Mouse (Mus musculus) liver, postnatal 0 days (tissue): ENCODE measurements around the gene Fcgr2b. TPM values are rescaled to one million over a fixed set of nuclear protein-coding genes. Genes with fewer than 3 reads are reported as not detected.
"Not testable (repeated sequence)": the region's sequence is repeated elsewhere in the genome, so short reads cannot be mapped to it uniquely, and the experiment has no call there.

Experiments used
- ATAC-seq: fragments of 200-750 bp; cut with Nextera tagmentation; 2 replicates; pipeline ENCODE4 v1.8.0; 2017; ENCODE audit warnings: mild to moderate bottlenecking, moderate library complexity
- DNase-seq: peaks from one replicate; pipeline ENCODE4 v3.0.0-alpha.2; 2016
- H3K27ac ChIP-seq: fragments of 300-500 bp; sonication (generic); 2 replicates; pipeline ENCODE4 v1.5.1; 2014; ENCODE audit warnings: antibody characterized with exemption, moderate library complexity, mild to moderate bottlenecking, low read depth
- H3K27me3 ChIP-seq: fragments of 300-500 bp; sonication (generic); 2 replicates; pipeline ENCODE4 v1.6.1; 2014; ENCODE audit warnings: low read length, control low read depth, mixed read lengths; ENCODE audit not compliant: insufficient read depth
- H3K36me3 ChIP-seq: fragments of 300-500 bp; sonication (generic); replicated peaks from 2 replicates; pipeline ENCODE4 v1.6.1; 2014; ENCODE audit warnings: mild to moderate bottlenecking, control low read depth, low read length, moderate library complexity, mixed read lengths; ENCODE audit not compliant: insufficient read depth
- H3K4me1 ChIP-seq: fragments of 300-500 bp; sonication (generic); 2 replicates; pipeline ENCODE4 v1.6.1; 2014; ENCODE audit warnings: antibody characterized with exemption, mild to moderate bottlenecking, control low read depth; ENCODE audit not compliant: insufficient read depth
- H3K4me2 ChIP-seq: fragments of 300-500 bp; sonication (generic); 2 replicates; pipeline ENCODE4 v1.6.1; 2014; ENCODE audit warnings: low read depth, mild to moderate bottlenecking, low read length, moderate library complexity, mixed read lengths
- H3K4me3 ChIP-seq: fragments of 300-500 bp; sonication (generic); 2 replicates; pipeline ENCODE4 v1.5.1; 2014; ENCODE audit warnings: low read depth, low read length
- H3K9ac ChIP-seq: fragments of 300-500 bp; sonication (generic); replicated peaks from 2 replicates; pipeline ENCODE4 v1.6.1; 2014; ENCODE audit warnings: mild to moderate bottlenecking, moderate library complexity
- H3K9me3 ChIP-seq: fragments of 300-500 bp; sonication (generic); 2 replicates; pipeline ENCODE4 v1.6.1; 2016; ENCODE audit warnings: mild to moderate bottlenecking, control low read depth, low read length, mixed read lengths
- CTCF ChIP-seq: sonication (generic); IDR thresholded peaks from 2 replicates; pipeline ENCODE4 v1.5.1; 2016; ENCODE audit warnings: antibody characterized with exemption, low read depth
- EP300 ChIP-seq: IDR thresholded peaks from 2 replicates; pipeline ENCODE4 v1.6.1; 2016; ENCODE audit warnings: antibody characterized with exemption, low read depth, mild to moderate bottlenecking
- WGBS: fragments of 180-500 bp; shearing (Covaris S2); extraction: QIAGEN DNeasy Blood & Tissue Kit; methylation state at CpG from one replicate; pipeline ENCODE4 v1.1.7; 2014; ENCODE audit not compliant: insufficient replicate concordance; 5-methylcytosine and 5-hydroxymethylcytosine counted together
- polyA plus RNA-seq: library from polyadenylated mRNA; unstranded; fragments of >200 nt; fragmentation: Nextera tagmentation; extraction: Ambion mirVana; gene quantifications from 2 replicates; pipeline ENCODE4 v1.2.1, GENCODE M21; 2015

The Fcgr2b gene
- polyA plus RNA-seq, 1 experiment from 2014 or later, result 18.7 TPM

GRCm38 (mm10) chr1:170959791-170960190 is 16.6 kb downstream of the Fcgr2b start:
- no peak for DNase-seq
- WGBS, result 46% methylated on average over 2 of the region's 2 CpGs

GRCm38 (mm10) chr1:170958225-170958624 is 18.1 kb downstream of the Fcgr2b start:
- peaks cover 10% of the 10 kb centered on the region for H3K4me1 ChIP-seq
- no peak overlapping the region for H3K27ac ChIP-seq
- no peaks in the 10 kb centered on the region for H3K36me3 ChIP-seq
- no peaks in the 10 kb centered on the region for H3K27me3 ChIP-seq
- no peak overlapping the region for H3K4me2 ChIP-seq
- H3K9ac ChIP-seq, result no peak overlapping the region
- ATAC-seq, result no peak
- DNase-seq, result no peak
- H3K4me3 ChIP-seq, result no peak overlapping the region
- no peaks in the 10 kb centered on the region for H3K9me3 ChIP-seq
- WGBS, result 34% methylated on average over 3 of the region's 3 CpGs
- TF ChIP-seq EP300 (no peak), CTCF (no peak)

More at GRCm38 (mm10) chr1:170959791-170960190, 16.6 kb downstream of the Fcgr2b start:
- H3K36me3 ChIP-seq, result no peaks in the 10 kb centered on the region
- no peaks in the 10 kb centered on the region for H3K27me3 ChIP-seq
- H3K4me1 ChIP-seq, result peaks cover 10% of the 10 kb centered on the region
- H3K9me3 ChIP-seq, result no peaks in the 10 kb centered on the region
- H3K4me2 ChIP-seq, result no peak overlapping the region
- H3K4me3 ChIP-seq, result no peak overlapping the region
- ATAC-seq, result peak; percentile 8; the same call in 1 of the 2 replicates
- no peak overlapping the region for H3K9ac ChIP-seq
- TF ChIP-seq CTCF (no peak), EP300 (0 out of 2 replicates have a peak, but pooled peaks have one; percentile 12)
- H3K27ac ChIP-seq, result no peak overlapping the region

GRCm38 (mm10) chr1:170953192-170953591 is 23.2 kb downstream of the Fcgr2b start:
- Histone ChIP-seq H3K4me2 (no peak overlapping the region), H3K36me3 (no peaks in the 10 kb centered on the region)
- WGBS, result 48% methylated on average over 2 of the region's 2 CpGs

GRCm38 (mm10) chr1:170950772-170951171 is 25.6 kb downstream of the Fcgr2b start:
- ATAC-seq, result no peak
- Histone ChIP-seq H3K4me2 (no peak overlapping the region), H3K4me3 (no peak overlapping the region), H3K9me3 (no peaks in the 10 kb centered on the region), H3K4me1 (peaks cover 2% of the 10 kb centered on the region; the same call in 1 of the 2 replicates), H3K27me3 (no peaks in the 10 kb centered on the region), H3K36me3 (no peaks in the 10 kb centered on the region), H3K27ac (no peak overlapping the region; the same call in 1 of the 2 replicates), H3K9ac (no peak overlapping the region)
- no peak for TF ChIP-seq EP300
- TF ChIP-seq CTCF, result no peak
- 23% methylated on average over 3 of the region's 3 CpGs for WGBS
- no peak for DNase-seq

More at GRCm38 (mm10) chr1:170953192-170953591, 23.2 kb downstream of the Fcgr2b start:
- Histone ChIP-seq H3K4me3 (no peak overlapping the region), H3K9me3 (no peaks in the 10 kb centered on the region), H3K27me3 (no peaks in the 10 kb centered on the region), H3K27ac (no peak overlapping the region), H3K9ac (no peak overlapping the region), H3K4me1 (peaks cover 2% of the 10 kb centered on the region; the same call in 1 of the 2 replicates)
- ATAC-seq (peak; percentile 25; the same call in 1 of the 2 replicates), DNase-seq (no peak)
- no peak for TF ChIP-seq EP300
- TF ChIP-seq CTCF, result no peak

GRCm38 (mm10) chr1:170944908-170945307 is 31.4 kb downstream of the Fcgr2b start:
- H3K27me3 ChIP-seq, H3K4me2 ChIP-seq, H3K4me3 ChIP-seq, H3K27ac ChIP-seq, H3K9me3 ChIP-seq, DNase-seq, ATAC-seq, H3K36me3 ChIP-seq, H3K9ac ChIP-seq, H3K4me1 ChIP-seq: not testable (repeated sequence)
- 77% methylated on average over 3 of the region's 9 CpGs for WGBS

- DNase-seq, result not testable (repeated sequence)
- WGBS, result 91% methylated on average over 9 of the region's 9 CpGs
Measured at GRCm38 (mm10) chr1:170944151-170944550, 32.2 kb downstream of the Fcgr2b start.

GRCm38 (mm10) chr1:170939255-170939654 is 37.1 kb downstream of the Fcgr2b start:
- no peaks in the 10 kb centered on the region for H3K36me3 ChIP-seq
- DNase-seq, result peak; percentile 23
- no peak overlapping the region for H3K9ac ChIP-seq
- no peak overlapping the region for H3K4me2 ChIP-seq
- H3K4me3 ChIP-seq, result no peak overlapping the region
- H3K27ac ChIP-seq, result no peak overlapping the region
- ATAC-seq, result no peak
- TF ChIP-seq CTCF, result no peak
- TF ChIP-seq EP300, result no peak
- no peaks in the 10 kb centered on the region for H3K4me1 ChIP-seq
- H3K27me3 ChIP-seq, result no peaks in the 10 kb centered on the region
- H3K9me3 ChIP-seq, result peaks cover 3% of the 10 kb centered on the region; the same call in 1 of the 2 replicates
- WGBS, result 77% methylated on average over 12 of the region's 12 CpGs

More at GRCm38 (mm10) chr1:170944151-170944550, 32.2 kb downstream of the Fcgr2b start:
- H3K36me3 ChIP-seq, H3K4me1 ChIP-seq, H3K9ac ChIP-seq, H3K9me3 ChIP-seq, H3K27me3 ChIP-seq, H3K4me3 ChIP-seq, H3K4me2 ChIP-seq, ATAC-seq, H3K27ac ChIP-seq: not testable (repeated sequence)
